Mouse (Mus musculus) gastrocnemius, postnatal 14 days (tissue): ENCODE measurements around the gene Olfr472. TPM values are rescaled to one million over a fixed set of nuclear protein-coding genes. Genes with fewer than 3 reads are reported as not detected.
"Not testable (repeated sequence)": the region's sequence is repeated elsewhere in the genome, so short reads cannot be mapped to it uniquely, and the experiment has no call there.

ENCODE experiments used
- DNase-seq: peaks from one replicate; pipeline ENCODE4 v3.0.0; 2021; ENCODE audit warnings: mixed read lengths
- intact Hi-C: fragments of 180-260 bp; cut with DNase I; formaldehyde crosslinking; loops from one replicate; pipeline ENCODE4 v1.15.1; 2025; ENCODE audit warnings: low total_unique reads
- long read RNA-seq, 2 experiments: library from polyadenylated mRNA; stranded (forward); transcript quantifications; one replicate each; pipeline ENCODE4 v2.0.0; 2021
- total RNA-seq, 2 experiments: library from RNA; stranded (reverse); gene quantifications; 2 replicates each; pipeline ENCODE4 v1.2.3; 2021

Gene Olfr472
- total RNA-seq: not detected
- long read RNA-seq, experiment 1: 0 reads
- long read RNA-seq, experiment 2: 0 reads

DNA sequence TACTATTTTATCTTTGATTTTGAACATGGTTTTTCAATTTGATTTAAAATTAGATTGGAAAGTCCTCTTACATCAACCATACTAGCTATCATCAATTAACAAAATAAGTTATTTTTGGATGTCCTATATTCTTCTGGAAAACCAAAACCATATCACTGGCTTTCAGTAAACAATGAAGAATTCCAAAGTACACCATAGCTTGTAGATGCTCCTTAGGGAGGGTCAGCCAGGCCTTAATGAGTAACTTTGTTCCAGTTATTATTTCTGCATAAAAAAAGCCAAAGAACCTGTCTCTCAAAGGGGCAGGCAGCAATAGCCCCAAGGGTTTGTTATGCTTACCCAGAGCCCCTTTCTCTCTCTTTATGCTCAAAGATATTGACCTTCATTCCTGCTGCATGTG lies at the start of gene Olfr472:
Gene Olfr472 (plus strand): TSS at position 301 of the 400 bp plus-strand sequence.
- DNase-seq: no peak
- intact Hi-C loops: no loop called here

DNA sequence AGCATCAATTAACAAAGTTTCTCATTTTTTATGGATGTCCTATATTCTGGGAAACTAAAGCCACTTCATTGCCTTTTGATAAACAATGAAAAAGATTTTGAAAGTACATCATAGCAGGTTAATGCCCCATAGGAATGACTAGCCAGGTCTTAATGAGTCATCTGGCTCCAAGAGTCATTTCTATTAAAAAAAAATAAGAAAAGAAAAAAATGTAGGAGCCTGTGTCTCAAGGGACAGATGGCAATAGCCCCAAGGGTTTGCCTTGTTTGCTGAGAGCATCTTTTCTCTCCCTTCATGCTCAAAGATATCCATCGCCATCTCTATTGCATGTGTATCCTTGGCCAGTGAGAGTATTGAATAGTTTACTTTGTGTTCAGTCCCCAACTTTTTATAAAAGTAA lies 32.4 kb downstream of the Olfr472 start, which contains the start of gene Olfr473:
Gene Olfr473 (plus strand): TSS at position 301 of the 400 bp plus-strand sequence.
- no peak for DNase-seq

GRCm38 (mm10) chr7:107952539-107952938 lies 54.8 kb downstream of the Olfr472 start:
- intact Hi-C loops, DNase-seq: not testable (repeated sequence)

More for the DNA sequence above, 32.4 kb downstream of the Olfr472 start, which contains the start of gene Olfr473:
- intact Hi-C loops: no loop called here

DNA sequence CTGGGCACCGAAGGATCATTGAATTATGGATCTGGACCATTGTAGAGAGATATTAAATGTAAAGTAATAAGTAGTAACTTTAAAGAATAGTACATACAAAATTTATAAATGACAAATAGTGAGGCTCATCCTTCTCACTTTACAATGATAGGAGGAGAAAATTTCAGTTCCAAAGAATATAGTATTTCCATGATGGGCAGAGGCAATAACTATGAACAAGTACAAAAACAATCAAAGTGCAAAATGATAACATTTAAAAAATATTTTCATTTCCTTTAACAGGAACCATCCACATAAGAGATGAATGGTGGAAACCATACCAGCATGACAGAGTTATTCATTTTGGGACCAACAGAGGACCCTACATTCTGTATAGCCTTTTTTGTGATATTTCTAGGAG lies 56.6 kb downstream of the Olfr472 start, which contains the start of gene Olfr474:
Gene Olfr474 (plus strand): TSS at position 301 of the 400 bp plus-strand sequence.
- DNase-seq: no peak
- intact Hi-C loops: no loop called here

Other genes with a start within 250 kb of the Olfr472 start
- under 1 TPM in 1 of 2 experiments, not detected in 1; 0.35 TPM for gene Cyb5r2, start 139.9 kb upstream of the Olfr472 start, total RNA-seq
- not detected for gene Ovch2, start 96.7 kb upstream of the Olfr472 start, total RNA-seq
- not detected for gene Olfr467, start 85.6 kb upstream of the Olfr472 start, total RNA-seq
- not detected for gene Olfr469, start 72.4 kb upstream of the Olfr472 start, total RNA-seq
- gene Olfr470, start 50.4 kb upstream of the Olfr472 start, total RNA-seq: not detected
- gene Olfr473, start 32.5 kb downstream of the Olfr472 start, total RNA-seq: not detected
- gene Olfr474, start 56.7 kb downstream of the Olfr472 start, total RNA-seq: not detected
- not detected for gene Olfr476, start 66.9 kb downstream of the Olfr472 start, total RNA-seq
- not detected for gene Olfr477, start 88.8 kb downstream of the Olfr472 start, total RNA-seq
- gene Olfr478, start 136.1 kb downstream of the Olfr472 start, total RNA-seq: not detected
- gene Olfr479, start 152.8 kb downstream of the Olfr472 start, total RNA-seq: not detected
- not detected for gene Olfr480, start 169.4 kb downstream of the Olfr472 start, total RNA-seq
- not detected for gene Olfr481, start 182.0 kb downstream of the Olfr472 start, total RNA-seq
- 1 to 10 TPM in 1 of 2 experiments, under 1 TPM in 1; 0.76 to 1.1 TPM for gene Olfr482, start 199.7 kb downstream of the Olfr472 start, total RNA-seq
- not detected for gene Olfr483, start 202.9 kb downstream of the Olfr472 start, total RNA-seq
- gene Olfr484, start 229.5 kb downstream of the Olfr472 start, total RNA-seq: not detected